Mouse (Mus musculus): ENCODE measurements at regions not wholly inside any gene's neighbourhood (a gene's known extent, or its start where the extent isn't known, plus 50 kb on each side); places are given as distances from the start of the nearest gene placed in this dataset.

DNA sequence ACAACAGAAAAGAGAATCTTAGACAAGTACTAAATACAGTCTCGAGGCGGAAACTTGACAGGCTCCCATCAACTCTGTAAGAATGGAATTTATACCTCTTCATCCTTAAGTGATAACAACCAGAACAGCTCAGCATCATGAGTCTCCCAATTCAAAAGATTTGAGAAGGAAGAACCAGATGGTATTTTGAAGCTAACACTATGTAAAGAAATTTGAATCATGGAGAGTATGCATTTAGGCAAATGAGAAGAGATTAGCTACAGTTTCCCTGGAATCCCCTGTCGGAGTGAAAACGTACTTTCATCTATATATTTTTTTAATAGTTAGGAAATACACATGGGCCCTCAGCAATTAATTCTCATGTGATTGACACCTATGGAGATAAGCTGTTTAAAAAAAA is 140.9 kb downstream of the Nrip1 start:
- no peak for ATAC-seq (ENCODE audit: extremely low read depth, insufficient number of reproducible peaks, low FRiP score, poor library complexity, severe bottlenecking)

DNA sequence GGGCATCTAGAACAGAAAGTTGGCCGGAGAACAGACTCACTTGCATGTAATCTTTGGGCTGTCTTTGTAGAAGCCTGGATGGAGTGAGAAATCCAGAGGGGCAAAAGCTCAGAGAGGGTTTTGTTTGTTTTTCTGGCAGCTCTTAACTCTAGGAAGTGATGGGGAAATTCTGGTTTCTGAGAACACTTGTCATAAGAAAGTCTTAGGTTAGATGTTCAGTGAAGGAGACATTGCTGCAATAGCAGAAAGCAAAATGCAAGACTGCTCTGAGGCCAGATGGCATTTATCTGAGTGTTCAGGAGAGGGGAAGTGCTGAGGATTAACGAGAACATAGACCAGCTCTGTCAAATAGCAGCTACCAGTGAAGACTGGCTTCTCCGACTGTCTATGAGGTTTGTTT is 141.5 kb downstream of the Nrip1 start:
- ATAC-seq (ENCODE audit: extremely low read depth, insufficient number of reproducible peaks, low FRiP score, poor library complexity, severe bottlenecking): no peak

DNA sequence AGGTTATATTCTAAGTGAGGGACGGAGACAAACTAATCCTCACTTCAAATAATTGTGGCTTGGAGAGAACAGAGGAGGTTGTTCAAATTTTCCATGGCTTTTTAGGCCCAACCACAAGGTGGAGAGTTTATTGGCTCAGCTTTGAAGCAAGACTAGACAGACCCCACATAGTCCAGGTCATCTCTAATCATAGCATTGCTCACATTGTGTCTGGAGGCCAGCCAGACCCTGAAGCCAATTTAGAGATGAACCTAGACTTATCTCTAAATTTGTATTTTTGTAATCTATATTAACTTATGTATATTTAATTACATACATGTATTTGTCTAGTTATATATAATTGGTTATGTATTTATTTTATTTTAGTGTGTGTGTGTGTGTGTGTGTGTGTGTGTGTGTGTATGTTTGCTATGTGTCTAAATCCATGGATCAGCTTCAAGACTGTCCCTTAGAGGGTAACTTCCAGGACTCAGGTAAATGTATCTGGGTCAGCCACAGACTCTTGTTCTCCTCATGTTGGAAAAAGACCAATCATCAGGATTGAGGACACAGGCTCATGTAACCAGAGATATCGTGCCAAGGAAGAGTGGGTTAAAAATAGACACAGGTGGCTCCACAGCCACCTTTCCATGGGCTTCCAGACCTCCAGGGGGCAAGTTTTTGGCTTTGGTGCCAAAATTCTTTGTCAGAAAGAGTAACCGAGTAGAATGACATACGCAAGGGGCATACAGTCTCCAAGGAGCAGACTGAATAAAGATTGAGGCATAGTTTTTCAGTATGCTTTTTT is 142.9 kb downstream of the Nrip1 start:
- ATAC-seq (ENCODE audit: extremely low read depth, insufficient number of reproducible peaks, low FRiP score, poor library complexity, severe bottlenecking): no peak

DNA sequence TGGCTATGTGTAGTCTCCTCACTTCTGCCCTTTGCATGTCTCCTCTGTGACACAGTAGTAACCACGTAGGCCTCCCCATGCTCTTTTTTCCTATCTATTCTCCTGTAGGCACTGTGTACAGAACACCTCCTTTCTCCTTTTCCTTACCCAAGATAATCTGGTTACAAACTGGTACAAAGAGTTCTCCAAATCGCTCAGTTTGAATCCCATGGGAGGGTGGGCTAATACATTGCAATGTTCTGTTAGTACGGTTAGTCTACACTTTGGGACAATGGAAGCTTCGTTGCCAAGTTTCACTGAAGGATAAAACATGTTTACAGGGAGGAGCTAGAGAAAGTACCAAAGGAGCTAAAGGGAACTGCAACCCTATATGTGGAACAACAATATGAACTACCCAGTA is 145.2 kb downstream of the Nrip1 start:
- ATAC-seq (ENCODE audit: extremely low read depth, insufficient number of reproducible peaks, low FRiP score, poor library complexity, severe bottlenecking): no peak

DNA sequence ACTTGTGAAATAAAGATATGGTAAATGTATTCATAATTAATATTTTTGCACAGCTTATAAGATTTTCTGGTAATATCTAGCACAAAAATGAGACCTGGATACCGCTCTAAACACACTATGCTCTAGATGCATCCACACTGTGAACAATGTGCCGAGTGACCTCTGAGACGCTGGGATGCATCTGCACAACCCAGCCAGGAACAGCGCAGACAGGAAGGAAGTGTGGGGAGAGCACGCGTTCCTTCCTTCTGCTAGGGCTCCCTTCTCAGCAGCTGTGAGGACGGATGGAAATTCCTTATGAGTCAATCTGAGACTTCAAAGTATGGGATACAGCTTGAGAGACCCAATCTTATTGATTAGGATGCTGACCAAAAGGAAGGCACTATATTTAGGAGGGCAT is 147.2 kb downstream of the Nrip1 start:
- no peak for ATAC-seq (ENCODE audit: extremely low read depth, insufficient number of reproducible peaks, low FRiP score, poor library complexity, severe bottlenecking)

DNA sequence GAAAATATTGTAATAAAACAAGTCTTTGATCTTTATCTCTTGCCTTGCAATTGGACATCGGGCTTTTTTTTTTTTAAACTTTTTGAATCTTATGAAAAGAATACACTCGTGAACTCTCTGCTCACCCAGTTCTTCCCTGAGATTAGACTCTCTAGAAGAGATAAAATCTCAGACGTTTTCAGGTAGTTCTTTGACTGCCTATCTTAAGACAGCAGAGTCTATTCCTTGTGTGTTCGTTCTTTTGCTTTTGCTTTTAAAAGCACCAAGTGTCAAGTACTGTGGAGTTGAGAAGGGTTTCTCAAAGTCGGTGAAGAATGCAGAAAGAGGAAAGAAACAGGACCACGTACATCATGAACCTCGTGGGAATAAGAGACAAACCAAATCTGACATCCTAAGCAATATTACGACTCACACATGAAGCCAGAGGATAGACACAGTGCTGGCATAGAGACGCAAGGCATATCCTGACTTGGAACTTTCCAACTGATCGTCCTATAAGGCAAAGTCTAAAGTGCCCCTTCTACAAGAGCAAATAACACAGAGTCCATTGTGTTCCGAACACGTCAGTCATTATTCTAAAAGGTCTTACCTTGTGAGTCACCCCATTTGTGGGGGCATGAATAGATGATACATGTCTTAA is 147.9 kb downstream of the Nrip1 start:
- ATAC-seq (ENCODE audit: extremely low read depth, insufficient number of reproducible peaks, low FRiP score, poor library complexity, severe bottlenecking): no peak

DNA sequence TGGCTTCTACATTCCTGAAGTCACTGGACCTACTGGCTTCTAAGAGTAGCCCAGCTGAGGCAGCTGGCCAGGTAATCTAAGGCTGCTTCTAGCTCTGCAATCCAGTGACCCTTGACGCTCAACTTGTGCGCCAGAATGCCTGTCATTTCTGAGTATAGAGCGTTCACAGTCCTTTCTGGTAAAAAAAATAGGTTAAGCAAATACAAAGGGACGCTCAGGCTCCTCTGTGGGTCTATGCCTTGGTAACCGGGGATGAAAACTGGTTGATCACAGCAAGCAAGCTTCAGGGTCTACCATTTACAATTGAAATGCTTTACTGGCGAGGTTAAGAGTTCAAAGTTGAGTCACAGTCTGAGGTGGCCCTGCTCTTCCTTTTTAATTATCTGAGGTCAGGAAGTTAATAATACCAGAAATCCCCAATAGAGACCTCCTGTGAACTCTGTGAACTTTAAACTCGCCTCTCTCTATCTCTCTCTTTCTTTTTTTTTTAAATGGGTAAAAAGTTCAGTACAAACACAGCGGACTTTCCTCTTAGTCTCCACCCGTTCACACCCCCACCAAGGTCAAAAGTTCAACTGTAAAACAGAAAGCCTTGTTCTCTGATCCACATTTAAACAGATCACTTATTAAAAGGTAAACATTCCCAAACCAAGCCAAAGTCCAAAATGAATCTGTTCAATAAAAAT is 148.6 kb downstream of the Nrip1 start:
- no peak for ATAC-seq (ENCODE audit: extremely low read depth, insufficient number of reproducible peaks, low FRiP score, poor library complexity, severe bottlenecking)

DNA sequence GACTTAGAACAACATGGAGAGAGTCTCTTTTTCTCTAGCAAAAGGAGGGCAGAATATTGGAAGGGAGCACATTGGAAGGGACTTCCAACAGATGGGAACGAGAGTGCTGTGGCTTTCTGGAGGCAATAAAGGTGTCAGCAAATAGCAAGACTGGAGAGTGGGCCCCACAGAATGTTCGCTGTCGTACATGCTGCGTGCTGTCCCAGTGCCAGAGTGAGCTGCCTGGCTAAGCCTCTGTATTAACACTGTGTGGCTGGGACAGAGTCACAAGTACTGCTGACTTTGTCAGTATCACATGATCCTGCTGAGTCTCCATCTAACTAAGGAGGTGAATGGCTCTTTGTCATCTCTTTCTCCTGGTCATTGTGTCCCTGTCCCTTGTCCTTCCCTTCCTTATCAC is 149.9 kb downstream of the Nrip1 start:
- no peak for ATAC-seq (ENCODE audit: extremely low read depth, insufficient number of reproducible peaks, low FRiP score, poor library complexity, severe bottlenecking)

DNA sequence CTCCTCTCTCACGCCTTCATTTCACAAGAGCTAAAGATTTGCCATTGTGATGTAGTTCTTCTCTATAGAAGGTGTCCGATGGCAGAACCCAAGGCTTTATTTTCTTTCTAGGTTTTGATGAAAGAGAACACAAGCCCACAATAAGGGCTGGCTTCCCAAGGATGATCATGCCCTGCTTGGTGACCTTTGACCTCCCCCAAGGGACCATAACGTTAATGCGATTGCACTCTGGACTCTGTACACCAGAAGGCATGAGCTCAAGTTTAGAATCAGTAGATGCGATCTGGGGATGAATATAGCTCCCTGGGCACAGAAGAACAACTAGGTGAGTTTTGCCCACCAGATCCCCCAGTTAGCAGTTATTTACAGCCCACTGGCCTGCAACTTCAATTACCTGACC is 150.7 kb downstream of the Nrip1 start:
- no peak for ATAC-seq (ENCODE audit: extremely low read depth, insufficient number of reproducible peaks, low FRiP score, poor library complexity, severe bottlenecking)

DNA sequence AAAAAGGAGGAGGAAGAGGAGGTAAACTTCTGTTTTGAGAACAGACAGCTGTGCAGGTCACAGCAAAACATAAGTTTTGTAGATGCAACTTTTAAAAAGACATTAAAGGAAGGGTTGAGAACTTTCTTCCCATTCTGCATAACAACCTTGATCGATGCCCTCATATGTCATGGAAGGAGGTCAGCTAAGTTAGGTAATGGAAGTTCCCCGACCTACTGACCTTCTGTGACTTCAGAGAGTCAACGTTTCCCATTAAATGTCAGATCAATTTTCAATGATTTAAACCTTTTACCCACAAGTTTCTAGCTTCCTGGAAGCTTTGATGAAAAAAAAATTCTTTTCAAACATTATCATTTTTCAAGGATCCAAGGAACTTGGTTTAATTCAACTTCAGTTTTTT is 153.2 kb downstream of the Nrip1 start:
- no peak for ATAC-seq (ENCODE audit: extremely low read depth, insufficient number of reproducible peaks, low FRiP score, poor library complexity, severe bottlenecking)

DNA sequence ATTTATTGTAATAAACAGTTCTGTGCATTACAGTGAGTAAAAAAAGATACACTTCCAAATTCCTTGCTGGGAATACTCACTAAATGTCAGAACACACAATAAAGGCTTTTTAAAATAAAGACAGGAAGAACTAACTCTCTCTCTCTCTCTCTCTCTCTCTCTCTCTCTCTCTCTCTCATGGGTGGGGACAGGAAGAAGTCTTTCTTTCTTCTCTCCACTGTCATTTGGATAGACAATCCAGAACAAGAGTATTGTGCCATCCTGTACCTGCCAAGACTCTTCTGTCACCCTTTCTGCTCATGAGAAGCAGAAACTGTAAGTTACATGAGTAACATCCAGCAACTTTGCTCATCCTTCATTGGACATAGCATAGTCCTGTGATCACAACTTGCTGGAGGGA is 154.4 kb downstream of the Nrip1 start:
- no peak for ATAC-seq (ENCODE audit: extremely low read depth, insufficient number of reproducible peaks, low FRiP score, poor library complexity, severe bottlenecking)

DNA sequence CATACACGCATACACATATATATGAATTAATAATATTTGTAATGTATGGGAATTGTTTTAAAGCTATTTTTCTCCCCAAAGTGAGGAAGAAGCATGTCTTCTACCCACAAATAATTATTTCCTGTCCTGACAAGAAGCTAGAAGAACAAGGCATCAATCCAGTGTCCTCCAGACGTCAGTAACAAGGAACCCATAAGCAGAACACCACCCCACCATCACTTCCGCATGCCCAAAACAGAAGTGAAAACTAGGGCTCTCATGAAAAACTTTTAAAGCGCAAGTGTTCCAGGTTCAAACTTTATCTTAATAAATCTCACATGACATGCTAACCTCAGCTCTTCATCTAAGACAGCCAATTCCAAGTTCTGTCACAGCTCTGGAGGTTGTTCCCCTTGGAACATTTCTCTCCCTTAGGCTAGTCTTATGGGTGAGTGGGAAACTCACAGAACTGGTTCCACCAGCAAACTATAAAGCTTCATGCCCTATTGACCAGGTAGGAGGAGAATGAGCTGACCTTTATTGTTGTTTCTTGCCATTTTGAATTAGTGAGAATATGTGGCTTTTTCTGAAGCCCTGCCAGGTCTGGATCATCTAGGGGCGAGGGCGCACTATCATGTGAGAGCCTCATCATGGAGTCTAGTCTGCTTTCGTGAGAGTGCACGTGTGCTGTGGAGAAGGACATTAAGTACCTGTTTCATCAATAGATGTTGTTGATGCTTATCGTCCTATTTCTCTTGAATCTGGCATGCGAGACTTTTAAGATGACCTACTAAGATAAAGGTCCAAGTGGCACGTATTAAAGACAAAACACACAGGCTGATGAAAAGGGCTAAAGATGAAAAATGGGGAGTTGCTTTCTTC is 155.1 kb downstream of the Nrip1 start:
- ATAC-seq (ENCODE audit: extremely low read depth, insufficient number of reproducible peaks, low FRiP score, poor library complexity, severe bottlenecking): no peak

DNA sequence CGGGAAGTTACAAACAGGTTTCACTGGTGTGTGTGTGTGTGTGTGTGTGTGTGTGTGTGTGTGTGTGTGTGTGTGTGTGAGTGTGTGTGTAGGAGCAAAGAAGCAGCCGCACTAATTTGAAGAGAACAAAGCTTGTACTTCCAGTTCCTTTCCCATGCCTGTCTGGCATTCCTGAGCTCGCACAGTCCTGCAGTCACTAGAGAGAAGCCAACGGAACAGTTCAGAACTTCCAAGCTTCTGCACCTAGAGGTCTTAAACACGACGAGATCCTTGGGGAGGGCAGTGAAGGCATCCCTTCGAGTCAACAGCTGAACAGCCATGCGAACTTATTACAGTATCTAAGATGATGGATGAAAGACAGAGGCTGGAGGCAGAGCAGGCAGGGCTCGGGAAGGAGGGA is 157.4 kb downstream of the Nrip1 start:
- ATAC-seq (ENCODE audit: extremely low read depth, insufficient number of reproducible peaks, low FRiP score, poor library complexity, severe bottlenecking): no peak

DNA sequence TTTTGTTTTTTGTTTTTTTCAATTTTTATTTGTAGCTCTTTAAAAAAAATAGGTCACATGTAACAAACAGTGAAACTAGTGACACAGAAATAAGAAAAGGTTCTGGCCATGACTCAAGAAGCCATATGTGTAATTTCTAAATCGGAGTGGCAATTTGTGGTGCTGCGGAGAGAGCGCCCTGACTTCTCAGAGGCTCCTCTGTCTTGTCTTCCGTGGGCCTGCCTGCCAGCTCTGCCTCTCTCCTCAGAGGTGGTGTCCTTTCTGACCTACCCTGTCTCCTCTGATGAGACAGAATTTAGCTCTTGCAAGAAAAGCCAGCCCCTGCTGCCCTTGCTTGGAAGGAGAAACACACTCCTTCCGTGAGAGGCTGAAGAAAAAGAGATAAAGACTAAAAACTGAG is 158.1 kb downstream of the Nrip1 start:
- ATAC-seq (ENCODE audit: extremely low read depth, insufficient number of reproducible peaks, low FRiP score, poor library complexity, severe bottlenecking): no peak

DNA sequence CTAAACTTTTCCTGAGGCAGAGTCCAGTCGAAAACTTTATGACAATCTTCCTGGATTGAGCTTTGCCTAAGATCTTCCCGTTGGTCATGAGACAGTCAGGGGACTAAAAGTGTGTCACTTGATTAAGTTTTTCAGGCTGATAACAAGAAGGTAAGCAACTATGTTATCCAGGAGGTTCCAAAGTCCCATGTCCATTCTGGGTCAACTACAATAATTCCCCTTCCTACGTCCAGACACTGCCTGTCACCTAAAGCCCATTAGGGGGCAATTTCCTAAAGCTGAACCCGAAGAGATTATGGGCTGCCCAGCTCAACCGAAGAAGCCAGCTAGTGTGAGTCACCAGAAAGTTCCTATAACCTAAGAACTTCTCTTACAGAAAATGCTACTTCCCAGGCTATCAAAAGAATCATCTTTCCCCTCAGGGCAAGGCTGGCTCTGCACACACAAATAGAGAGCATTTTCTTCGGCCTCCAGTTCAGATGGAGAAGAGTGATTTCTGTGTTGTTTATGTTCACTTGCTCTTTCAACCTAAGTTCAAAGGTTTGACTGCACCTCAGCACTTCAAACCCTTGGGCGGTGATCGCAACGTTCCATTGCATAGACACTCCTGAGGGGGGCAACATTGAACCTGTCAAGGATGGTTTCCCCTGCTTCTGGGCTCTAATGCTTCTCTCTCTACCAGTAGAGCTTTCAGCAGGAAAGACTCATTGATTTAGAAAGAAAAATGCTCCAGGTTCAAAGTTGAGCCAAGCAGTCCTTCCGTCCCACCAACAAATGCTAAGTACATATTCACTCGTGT is 171.7 kb downstream of the Nrip1 start:
- ATAC-seq (ENCODE audit: extremely low read depth, insufficient number of reproducible peaks, low FRiP score, poor library complexity, severe bottlenecking): peak; percentile 51; the same call in 1 of the 2 replicates

DNA sequence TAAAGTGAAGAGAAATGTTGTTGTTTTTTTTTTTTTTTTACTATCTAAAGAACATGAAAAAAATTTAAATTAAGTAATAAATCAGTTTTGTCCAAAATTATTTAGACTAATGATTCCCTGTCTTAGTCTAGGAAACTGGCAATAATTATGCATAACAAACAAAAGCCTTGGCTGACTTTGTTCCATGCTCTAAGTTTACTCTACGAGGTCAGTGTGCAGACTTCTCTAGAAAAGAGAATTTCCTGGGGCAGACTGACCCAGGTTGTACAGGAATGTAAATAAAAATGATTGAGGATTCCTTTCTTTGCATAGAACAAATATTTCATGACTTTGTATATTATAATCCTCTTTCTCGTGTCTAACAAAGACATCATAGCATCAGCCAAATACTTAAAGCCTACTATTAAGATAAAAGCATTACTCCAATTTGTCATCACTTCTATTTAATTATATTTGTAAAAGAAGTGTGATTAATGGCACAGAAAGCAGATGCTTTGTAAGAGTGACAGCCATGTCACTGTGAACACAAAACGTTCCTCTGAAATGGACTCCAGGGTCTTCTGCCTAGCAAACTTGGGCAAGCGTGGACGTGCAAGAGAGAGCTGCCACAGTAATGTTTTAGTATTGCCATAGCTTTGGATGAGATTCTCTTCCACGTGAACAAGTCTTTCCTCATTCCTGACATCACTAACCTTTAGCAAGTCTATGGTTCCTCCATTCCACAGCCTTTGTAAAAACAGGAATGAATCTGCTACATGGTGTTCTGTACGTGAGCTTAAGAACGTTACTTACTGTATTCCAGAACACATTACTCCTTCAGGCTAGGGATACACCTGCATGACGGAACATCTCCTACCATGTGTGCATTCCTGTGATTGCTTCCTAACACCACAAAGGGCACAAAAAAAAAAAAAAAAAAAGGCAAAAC is 172.6 kb downstream of the Nrip1 start:
- no peak for ATAC-seq (ENCODE audit: extremely low read depth, insufficient number of reproducible peaks, low FRiP score, poor library complexity, severe bottlenecking)

DNA sequence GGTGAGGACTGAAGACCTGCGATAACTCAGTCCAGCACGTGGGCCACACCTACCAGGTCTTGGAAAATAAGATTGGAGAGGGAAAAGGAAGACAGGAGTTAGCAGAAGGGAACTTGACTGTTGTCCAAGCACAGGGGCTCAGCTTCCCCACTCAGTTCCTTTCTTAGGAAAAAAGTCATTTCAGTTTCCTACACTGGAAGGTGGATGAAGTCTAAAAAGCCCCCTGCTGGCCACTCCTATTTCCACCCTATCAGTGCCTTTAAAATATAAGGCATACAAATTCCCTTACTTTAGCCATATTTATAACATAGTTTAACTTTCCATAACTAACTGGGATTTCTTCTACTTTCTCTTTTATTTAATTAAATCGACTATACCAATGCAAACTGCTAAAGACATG is 173.4 kb downstream of the Nrip1 start:
- no peak for ATAC-seq (ENCODE audit: extremely low read depth, insufficient number of reproducible peaks, low FRiP score, poor library complexity, severe bottlenecking)

DNA sequence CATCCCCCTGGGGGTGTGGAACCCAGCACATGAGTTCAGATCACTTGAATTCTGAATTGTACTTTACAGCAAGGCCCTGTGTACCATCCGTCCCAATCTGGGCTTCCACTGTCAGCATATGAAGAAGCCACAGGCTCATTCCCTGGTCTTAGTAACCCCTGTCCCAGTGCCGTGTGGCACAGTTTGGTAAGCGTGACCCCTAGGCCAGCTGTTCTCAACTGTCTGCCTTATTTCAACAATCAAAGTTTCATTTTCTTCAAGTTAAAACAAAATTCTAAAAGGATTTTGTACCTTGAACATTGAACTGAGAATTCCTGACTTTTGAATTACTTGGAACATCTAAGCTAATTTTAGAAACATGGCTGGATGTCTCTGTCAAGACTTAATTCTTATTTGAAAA is 174.6 kb downstream of the Nrip1 start:
- ATAC-seq (ENCODE audit: extremely low read depth, insufficient number of reproducible peaks, low FRiP score, poor library complexity, severe bottlenecking): no peak
